Mouse (Mus musculus) stomach, postnatal 0 days (tissue): ENCODE data around the gene Mks1. TPM values are rescaled to one million over a fixed set of nuclear protein-coding genes. Genes with fewer than 3 reads are reported as not detected.

Source experiments
- ATAC-seq: fragments of 200-750 bp; cut with Nextera tagmentation; 2 replicates; pipeline ENCODE4 v1.8.0; 2017; ENCODE audit not compliant: low FRiP score, low TSS enrichment
- DNase-seq: peaks from one replicate; pipeline ENCODE4 v3.0.0-alpha.2; 2016; ENCODE audit warnings: low spot score
- H3K27ac ChIP-seq: fragments of 300-500 bp; sonication (generic); replicated peaks from 2 replicates; pipeline ENCODE4 v1.5.1; 2014; ENCODE audit warnings: mild to moderate bottlenecking, control low read depth
- H3K27me3 ChIP-seq: fragments of 300-500 bp; sonication (generic); 2 replicates; pipeline ENCODE4 v1.6.1; 2014; ENCODE audit warnings: low read length; ENCODE audit not compliant: control insufficient read depth, insufficient read depth
- H3K36me3 ChIP-seq: fragments of 300-500 bp; sonication (generic); 2 replicates; pipeline ENCODE4 v1.6.1; 2014; ENCODE audit warnings: low read length, mixed read lengths; ENCODE audit not compliant: control insufficient read depth, insufficient read depth
- H3K4me1 ChIP-seq: fragments of 300-500 bp; sonication (generic); replicated peaks from 2 replicates; pipeline ENCODE4 v1.6.1; 2014; ENCODE audit warnings: antibody characterized with exemption; ENCODE audit not compliant: control insufficient read depth, insufficient read depth
- H3K4me2 ChIP-seq: fragments of 300-500 bp; sonication (generic); replicated peaks from 2 replicates; pipeline ENCODE4 v1.6.1; 2014; ENCODE audit warnings: low read depth, mild to moderate bottlenecking, control low read depth, moderate library complexity
- H3K4me3 ChIP-seq: fragments of 300-500 bp; sonication (generic); 2 replicates; pipeline ENCODE4 v1.5.1; 2014; ENCODE audit warnings: low read depth, low read length, control low read depth
- H3K9ac ChIP-seq: fragments of 300-500 bp; sonication (generic); 2 replicates; pipeline ENCODE4 v1.6.1; 2014; ENCODE audit warnings: mild to moderate bottlenecking, low read length, control low read depth, mixed read lengths
- H3K9me3 ChIP-seq: fragments of 300-500 bp; sonication (generic); 2 replicates; pipeline ENCODE4 v1.6.1; 2016; ENCODE audit warnings: low read length; ENCODE audit not compliant: control insufficient read depth
- CTCF ChIP-seq: IDR thresholded peaks from 2 replicates; pipeline ENCODE4 v1.5.1; 2016; ENCODE audit warnings: antibody characterized with exemption, low read depth, mild to moderate bottlenecking, moderate library complexity
- EP300 ChIP-seq: optimal IDR thresholded peaks from 2 replicates; pipeline ENCODE3; 2016; ENCODE audit warnings: antibody characterized with exemption
- WGBS: fragments of 180-500 bp; shearing (Covaris S2); extraction: QIAGEN DNeasy Blood & Tissue Kit; methylation state at CpG from one replicate; pipeline ENCODE4 v1.1.7; 2014; 5-methylcytosine and 5-hydroxymethylcytosine counted together
- polyA plus RNA-seq: library from polyadenylated mRNA; unstranded; fragments of >200 nt; fragmentation: Nextera tagmentation; extraction: Ambion mirVana; gene quantifications from 2 replicates; pipeline ENCODE4 v1.2.1, GENCODE M21; 2015

Mks1 gene
- polyA plus RNA-seq, 1 experiment from 2014 or later, result 4.5 TPM

- 0 out of 2 replicates have a peak, but pooled peaks have one; percentile 40 for ATAC-seq
- peak; percentile 46 for DNase-seq
- H3K9ac ChIP-seq, result peak overlapping the region; percentile 39
- TF ChIP-seq CTCF (peak; percentile 83), EP300 (no peak)
- peak overlapping the region; percentile 32 for H3K4me3 ChIP-seq
- WGBS, result 3% methylated on average over 31 of the region's 31 CpGs
- no peaks in the 10 kb centered on the region for H3K9me3 ChIP-seq
- H3K36me3 ChIP-seq, result no peaks in the 10 kb centered on the region
- H3K4me2 ChIP-seq, result peak overlapping the region; percentile 64
- H3K4me1 ChIP-seq, result no peaks in the 10 kb centered on the region
- H3K27ac ChIP-seq, result no peak overlapping the region
- no peaks in the 10 kb centered on the region for H3K27me3 ChIP-seq
Observed at GRCm38 (mm10) chr11:87816707-87817442, 36.1 kb upstream of the Mks1 start.

DNA sequence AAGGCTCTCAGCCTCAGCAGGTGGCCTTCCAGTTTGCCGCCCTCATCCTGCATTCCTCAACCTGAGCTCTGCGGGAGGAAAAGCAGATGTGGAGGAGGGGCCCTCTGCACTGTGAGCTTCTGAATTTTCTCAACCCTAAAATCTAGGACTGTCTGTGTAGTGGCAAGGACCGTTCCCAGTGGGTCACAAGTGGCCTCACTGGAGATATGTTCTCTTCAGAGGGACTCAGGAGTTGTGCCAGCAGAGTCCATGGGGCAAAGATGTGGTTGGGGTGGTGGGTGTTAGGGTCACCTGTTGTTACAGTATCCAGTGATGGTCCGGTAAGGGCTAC is 35.6 kb upstream of the Mks1 start:
- H3K9ac ChIP-seq, result peak overlapping the region; percentile 39; the same call in 1 of the 2 replicates
- TF ChIP-seq CTCF (no peak), EP300 (no peak)
- no peaks in the 10 kb centered on the region for H3K27me3 ChIP-seq
- ATAC-seq (no peak), DNase-seq (no peak)
- whole genome bisulfite sequencing, result 40% methylated on average over 4 of the region's 4 CpGs
- peak overlapping the region; percentile 64 for H3K4me2 ChIP-seq
- H3K36me3 ChIP-seq, result no peaks in the 10 kb centered on the region
- H3K27ac ChIP-seq, result no peak overlapping the region
- no peaks in the 10 kb centered on the region for H3K9me3 ChIP-seq
- H3K4me1 ChIP-seq, result no peaks in the 10 kb centered on the region
- peak overlapping the region; percentile 32 for H3K4me3 ChIP-seq

GRCm38 (mm10) chr11:87821502-87821901 is 31.5 kb upstream of the Mks1 start:
- Histone ChIP-seq H3K27ac (no peak overlapping the region), H3K4me3 (no peak overlapping the region), H3K36me3 (no peaks in the 10 kb centered on the region), H3K27me3 (no peaks in the 10 kb centered on the region), H3K9ac (no peak overlapping the region), H3K4me1 (no peaks in the 10 kb centered on the region), H3K4me2 (no peak overlapping the region), H3K9me3 (no peaks in the 10 kb centered on the region)
- TF ChIP-seq EP300 (no peak), CTCF (no peak)
- 47% methylated on average over 5 of the region's 5 CpGs for WGBS
- DNase-seq (no peak), ATAC-seq (no peak)

GRCm38 (mm10) chr11:87828239-87828900 is 24.6 kb upstream of the Mks1 start, which contains the start of gene Lpo:
TSS of gene Lpo (minus strand) at chr11:87828289.
- 54% methylated on average over 10 of the region's 10 CpGs for WGBS
- TF ChIP-seq EP300 (no peak), CTCF (no peak)

DNA sequence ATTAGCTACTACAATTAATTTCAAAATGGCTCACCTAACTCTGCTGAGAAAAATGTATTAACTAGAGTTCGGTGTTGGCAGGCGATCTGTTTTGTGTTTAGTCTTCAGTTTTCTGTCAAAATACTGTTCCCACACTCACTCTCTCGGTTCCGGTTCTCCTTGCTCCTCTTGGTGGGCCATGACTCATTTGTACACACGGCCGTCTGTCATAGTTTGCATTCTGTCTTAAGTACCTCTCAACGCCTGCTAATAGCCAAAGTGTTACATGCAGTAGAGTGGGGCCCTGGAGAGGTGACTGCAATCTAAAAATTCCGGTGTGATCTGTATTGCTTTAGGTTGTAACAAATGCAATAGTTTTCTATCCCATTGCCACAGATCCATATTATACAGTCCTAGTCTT is 12.3 kb upstream of the Mks1 start:
- ATAC-seq (no peak), DNase-seq (no peak)
- TF ChIP-seq EP300, result no peak
- TF ChIP-seq CTCF, result no peak

More at GRCm38 (mm10) chr11:87828239-87828900, 24.6 kb upstream of the Mks1 start, which contains the start of gene Lpo:
- Histone ChIP-seq H3K36me3 (no peaks in the 10 kb centered on the region), H3K4me1 (no peaks in the 10 kb centered on the region), H3K9ac (no peak within 1 kb of the TSS), H3K27me3 (no peaks in the 10 kb centered on the region), H3K27ac (no peak within 1 kb of the TSS), H3K4me2 (no peak within 1 kb of the TSS), H3K4me3 (no peak within 1 kb of the TSS), H3K9me3 (no peaks in the 10 kb centered on the region)
- DNase-seq, result no peak
- no peak for ATAC-seq

GRCm38 (mm10) chr11:87841436-87841835 is 11.6 kb upstream of the Mks1 start:
- Histone ChIP-seq H3K4me3 (no peak overlapping the region), H3K9me3 (no peaks in the 10 kb centered on the region), H3K36me3 (no peaks in the 10 kb centered on the region), H3K4me2 (no peak overlapping the region), H3K27me3 (no peaks in the 10 kb centered on the region), H3K9ac (no peak overlapping the region), H3K4me1 (no peaks in the 10 kb centered on the region), H3K27ac (no peak overlapping the region)
- DNase-seq (no peak), ATAC-seq (no peak)
- WGBS, result 81% methylated on average over 3 of the region's 3 CpGs
- TF ChIP-seq EP300 (no peak), CTCF (no peak)

More for the DNA sequence above, 12.3 kb upstream of the Mks1 start:
- 52% methylated on average over 8 of the region's 8 CpGs for WGBS
- Histone ChIP-seq H3K4me3 (no peak overlapping the region), H3K9ac (no peak overlapping the region), H3K4me2 (no peak overlapping the region), H3K9me3 (no peaks in the 10 kb centered on the region), H3K36me3 (no peaks in the 10 kb centered on the region), H3K4me1 (no peaks in the 10 kb centered on the region), H3K27me3 (no peaks in the 10 kb centered on the region), H3K27ac (no peak overlapping the region)
